Mouse (Mus musculus) CH12.LX (cell line): ENCODE measurements at regions not wholly inside any gene's neighbourhood (a gene's known extent, or its start where the extent isn't known, plus 50 kb on each side); places are given as distances from the start of the nearest gene placed in this dataset.
A peak's percentile ranks its signal among the peaks of the same experiment; 100 is the strongest.

Experiments
- DNase-seq: peaks from one replicate; pipeline ENCODE4 v3.0.0-alpha.2; 2013; ENCODE audit errors: extremely low read depth
- H3K27ac ChIP-seq: 2 replicates; pipeline ENCODE4 v1.5.1; 2012; ENCODE audit warnings: low read depth, mild to moderate bottlenecking, control low read depth, moderate library complexity; ENCODE audit not compliant: insufficient read depth
- H3K27me3 ChIP-seq: replicated peaks from 2 replicates; pipeline ENCODE3; 2012; ENCODE audit warnings: inconsistent platforms
- H3K36me3 ChIP-seq, 2 experiments: replicated peaks in 1 of 2; 2 replicates each; pipeline versions ENCODE3 to v1.6.1; 2012; ENCODE audit warnings: inconsistent platforms in 1 of 2, low read length in 1 of 2, mild to moderate bottlenecking in 1 of 2, mixed read lengths in 1 of 2, moderate library complexity in 1 of 2; ENCODE audit not compliant: control insufficient read depth in 1 of 2, insufficient read depth in 1 of 2
- H3K4me1 ChIP-seq, 2 experiments: 2 replicates each; pipeline ENCODE4 v1.6.1; 2012; ENCODE audit warnings: inconsistent platforms in 1 of 2, moderate library complexity in 1 of 2; ENCODE audit not compliant: insufficient read depth in 2 of 2, control insufficient read depth in 1 of 2
- H3K4me2 ChIP-seq: 2 replicates; pipeline ENCODE4 v1.6.1; 2012; ENCODE audit warnings: low read depth, mild to moderate bottlenecking, control low read depth; ENCODE audit not compliant: poor library complexity, insufficient read depth, severe bottlenecking
- H3K4me3 ChIP-seq, 3 experiments: fragments of 150-350 bp in 1 of 3; sonication (generic) in 1 of 3; replicated peaks in 1 of 3; 2 replicates each; pipeline versions ENCODE3 to v1.5.1; 2011 to 2012; ENCODE audit warnings: low read depth in 2 of 3, low read length in 2 of 3, mild to moderate bottlenecking in 2 of 3, moderate library complexity in 2 of 3, control low read depth in 1 of 3, improper control_type of control experiment in 1 of 3, inconsistent platforms in 1 of 3, mixed read lengths in 1 of 3; ENCODE audit not compliant: poor library complexity in 1 of 3
- H3K79me2 ChIP-seq: replicated peaks from 2 replicates; pipeline ENCODE4 v1.6.1; 2012; ENCODE audit warnings: mild to moderate bottlenecking, moderate library complexity; ENCODE audit not compliant: control insufficient read depth, poor library complexity, insufficient read depth, severe bottlenecking; ENCODE audit errors: extremely low read depth
- H3K9ac ChIP-seq: 2 replicates; pipeline ENCODE4 v1.6.1; 2012; ENCODE audit warnings: low read depth, mild to moderate bottlenecking, control low read depth, moderate library complexity; ENCODE audit not compliant: insufficient read depth
- H3K9me3 ChIP-seq: replicated peaks from 2 replicates; pipeline ENCODE3; 2012; ENCODE audit warnings: low read length, inconsistent platforms, mixed read lengths
- E2F4 ChIP-seq: IDR thresholded peaks from 2 replicates; pipeline ENCODE4 v1.6.1; 2011; ENCODE audit warnings: low read depth, low read length, improper control_type of control experiment; ENCODE audit not compliant: insufficient replicate concordance
- ELF1 ChIP-seq: IDR thresholded peaks from 2 replicates; pipeline ENCODE4 v1.6.1; 2014; ENCODE audit warnings: low read depth, mild to moderate bottlenecking, inconsistent platforms, low read length, improper control_type of control experiment
- EP300 ChIP-seq: IDR thresholded peaks from 2 replicates; pipeline ENCODE4 v1.6.1; 2011; ENCODE audit warnings: low read length, improper control_type of control experiment
- ETS1 ChIP-seq: conservative IDR thresholded peaks from 2 replicates; pipeline ENCODE4 v1.6.1; 2012; ENCODE audit warnings: low read depth, mild to moderate bottlenecking, inconsistent platforms, low read length, improper control_type of control experiment, moderate library complexity
- GABPA ChIP-seq: IDR thresholded peaks from 2 replicates; pipeline ENCODE4 v1.6.1; 2012; ENCODE audit warnings: low read depth, low read length, improper control_type of control experiment, inconsistent platforms; ENCODE audit not compliant: insufficient replicate concordance
- IRF4 ChIP-seq: IDR thresholded peaks from 2 replicates; pipeline ENCODE4 v1.6.1; 2014; ENCODE audit warnings: low read depth, mild to moderate bottlenecking, inconsistent platforms, low read length, improper control_type of control experiment
- JUN ChIP-seq: IDR thresholded peaks from 2 replicates; pipeline ENCODE4 v1.6.1; 2011; ENCODE audit warnings: low read depth, mild to moderate bottlenecking, low read length, improper control_type of control experiment, moderate library complexity; ENCODE audit not compliant: insufficient read depth
- JUND ChIP-seq: conservative IDR thresholded peaks from 2 replicates; pipeline ENCODE4 v1.6.1; 2011; ENCODE audit warnings: low read depth, low read length, improper control_type of control experiment
- KAT2A ChIP-seq: IDR thresholded peaks from 2 replicates; pipeline ENCODE4 v1.6.1; 2012; ENCODE audit warnings: low read length, improper control_type of control experiment, inconsistent platforms; ENCODE audit not compliant: insufficient replicate concordance
- MAFK ChIP-seq: IDR thresholded peaks from 2 replicates; pipeline ENCODE4 v1.6.1; 2011; ENCODE audit warnings: low read length, improper control_type of control experiment; ENCODE audit not compliant: insufficient replicate concordance
- MEF2A ChIP-seq: IDR thresholded peaks from 2 replicates; pipeline ENCODE4 v1.6.1; 2014; ENCODE audit warnings: low read depth, mild to moderate bottlenecking, inconsistent platforms, low read length, improper control_type of control experiment, borderline replicate concordance
- NELFE ChIP-seq: IDR thresholded peaks from 2 replicates; pipeline ENCODE4 v1.6.1; 2011; ENCODE audit warnings: low read depth, low read length, improper control_type of control experiment
- POLR2AphosphoS2 ChIP-seq: IDR thresholded peaks from 2 replicates; pipeline ENCODE4 v1.6.1; 2011; ENCODE audit warnings: low read depth, low read length, improper control_type of control experiment
- TCF12 ChIP-seq: IDR thresholded peaks from 2 replicates; pipeline ENCODE4 v1.6.1; 2014; ENCODE audit warnings: low read depth, mild to moderate bottlenecking, inconsistent platforms, low read length, improper control_type of control experiment
- UBTF ChIP-seq: IDR thresholded peaks from 2 replicates; pipeline ENCODE4 v1.6.1; 2012; ENCODE audit warnings: low read depth, mild to moderate bottlenecking, inconsistent platforms, low read length, improper control_type of control experiment, moderate library complexity
- USF2 ChIP-seq: conservative IDR thresholded peaks from 2 replicates; pipeline ENCODE4 v1.6.1; 2011; ENCODE audit warnings: low read depth, low read length, improper control_type of control experiment
- dilution Hi-C: fragments of 300-500 bp; cut with MboI; formaldehyde crosslinking; loops from 2 replicates; pipeline ENCODE4 v1.14.3; 2020; ENCODE audit warnings: low sequenced_read_pairs; ENCODE audit not compliant: extremely low pct_unique_long_range_greater_than_20kb, extremely low pct_ligation_motif_present
- in situ Hi-C: fragments of 300-500 bp; cut with MboI; formaldehyde crosslinking; loops from 3 replicates; pipeline ENCODE4 v1.14.3; 2019; ENCODE audit warnings: low sequenced_read_pairs, low pct_ligation_motif_present, low pct_unique_long_range_greater_than_20kb, mixed read lengths

- TF ChIP-seq IRF4 (no peak), TCF12 (0 out of 2 replicates have a peak, but pooled peaks have one; percentile 18), JUND (no peak)
- Histone ChIP-seq H3K36me3 (no peaks in the 10 kb centered on the region), H3K27me3 (no peaks in the 10 kb centered on the region), H3K9ac (no peak overlapping the region), H3K27ac (no peak overlapping the region), H3K4me3 (no peak overlapping the region), H3K9me3 (no peaks in the 10 kb centered on the region), H3K4me1 (peaks cover 14 to 61% of the 10 kb centered on the region in 2 experiments), H3K79me2 (no peaks in the 10 kb centered on the region), H3K4me2 (no peak overlapping the region)
- dilution Hi-C loops, result no loop called here
- no peak for DNase-seq
- in situ Hi-C loops, result no loop called here
Measured at GRCm38 (mm10) chr12:79928739-79929380, 184.0 kb downstream of the Zfp36l1 start.

- no peak overlapping the region for H3K4me2 ChIP-seq
- TF ChIP-seq ELF1, result no peak
- peak; percentile 22; the same call in 1 of the 2 replicates for TF ChIP-seq ETS1
- H3K36me3 ChIP-seq, result no peaks in the 10 kb centered on the region
- DNase-seq, result peak; percentile 30
- no peak overlapping the region for H3K9ac ChIP-seq
- H3K27ac ChIP-seq, result no peak overlapping the region
- in situ Hi-C loops, result no loop called here
- dilution Hi-C loops, result no loop called here
- no peaks in the 10 kb centered on the region for H3K9me3 ChIP-seq
- H3K4me3 ChIP-seq, result no peak overlapping the region
- H3K79me2 ChIP-seq, result no peaks in the 10 kb centered on the region
- H3K4me1 ChIP-seq, result peaks cover 14 to 61% of the 10 kb centered on the region in 2 experiments
- no peaks in the 10 kb centered on the region for H3K27me3 ChIP-seq
Measured at GRCm38 (mm10) chr12:79928298-79928697, 184.5 kb downstream of the Zfp36l1 start.

GRCm38 (mm10) chr12:79925704-79926588 is 186.9 kb downstream of the Zfp36l1 start:
- Histone ChIP-seq H3K27me3 (no peaks in the 10 kb centered on the region), H3K27ac (no peak overlapping the region), H3K9ac (no peak overlapping the region), H3K4me2 (no peak overlapping the region), H3K79me2 (no peaks in the 10 kb centered on the region), H3K4me3 (no peak overlapping the region), H3K36me3 (no peaks in the 10 kb centered on the region), H3K4me1 (peaks cover 14 to 59% of the 10 kb centered on the region in 2 experiments), H3K9me3 (no peaks in the 10 kb centered on the region)
- no peak for DNase-seq
- dilution Hi-C loops, result no loop called here
- in situ Hi-C loops, result no loop called here
- TF ChIP-seq ETS1 (no peak), IRF4 (no peak), USF2 (no peak), NELFE (no peak), MAFK (no peak), EP300 (no peak), E2F4 (no peak), MEF2A (no peak), POLR2AphosphoS2 (no peak), UBTF (no peak), JUN (no peak), KAT2A (no peak), GABPA (no peak)
